Mouse (Mus musculus) MEL (cell line): ENCODE measurements around the gene Vwde. TPM values are rescaled to one million over a fixed set of nuclear protein-coding genes. Genes with fewer than 3 reads are reported as not detected.

Source experiments
- DNase-seq: peaks from one replicate; pipeline ENCODE4 v3.0.0; 2011; ENCODE audit warnings: low read depth, low spot score
- H3K27ac ChIP-seq: 2 replicates; pipeline ENCODE4 v1.5.1; 2012; ENCODE audit warnings: low read depth, mild to moderate bottlenecking, control low read depth, low read length, moderate library complexity; ENCODE audit not compliant: control insufficient read depth
- H3K27me3 ChIP-seq, 2 experiments: fragments of 150-350 bp in 1 of 2; sonication (generic) in 1 of 2; 2 replicates each; pipeline ENCODE4 v1.6.1; 2012; ENCODE audit warnings: low read length in 2 of 2, mild to moderate bottlenecking in 2 of 2, improper control_type of control experiment in 1 of 2, moderate library complexity in 1 of 2; ENCODE audit not compliant: insufficient read depth in 2 of 2, control insufficient read depth in 1 of 2
- H3K36me3 ChIP-seq, 2 experiments: 2 replicates each; pipeline ENCODE4 v1.6.1; 2012 to 2014; ENCODE audit warnings: low read length in 2 of 2, improper control_type of control experiment in 1 of 2, inconsistent platforms in 1 of 2, mild to moderate bottlenecking in 1 of 2; ENCODE audit not compliant: insufficient read depth in 2 of 2, control insufficient read depth in 1 of 2
- H3K4me1 ChIP-seq, 2 experiments: fragments of 150-350 bp in 1 of 2; sonication (generic) in 1 of 2; 2 replicates each; pipeline ENCODE4 v1.6.1; 2012; ENCODE audit warnings: low read length in 2 of 2, improper control_type of control experiment in 1 of 2, mild to moderate bottlenecking in 1 of 2; ENCODE audit not compliant: insufficient read depth in 2 of 2, control insufficient read depth in 1 of 2
- H3K4me3 ChIP-seq, 2 experiments: fragments of 150-350 bp in 1 of 2; sonication (generic) in 1 of 2; 2 replicates each; pipeline ENCODE4 v1.5.1; 2012; ENCODE audit warnings: low read depth in 2 of 2, low read length in 2 of 2, mild to moderate bottlenecking in 2 of 2, moderate library complexity in 2 of 2, control low read depth in 1 of 2, improper control_type of control experiment in 1 of 2; ENCODE audit not compliant: control insufficient read depth in 1 of 2, insufficient read depth in 1 of 2
- H3K79me2 ChIP-seq: 2 replicates; pipeline ENCODE4 v1.6.1; 2012; ENCODE audit warnings: mild to moderate bottlenecking, low read length, moderate library complexity; ENCODE audit not compliant: control insufficient read depth, poor library complexity, insufficient read depth
- H3K9ac ChIP-seq: 2 replicates; pipeline ENCODE4 v1.6.1; 2012; ENCODE audit warnings: low read depth, mild to moderate bottlenecking, control low read depth, low read length, moderate library complexity; ENCODE audit not compliant: control insufficient read depth, poor library complexity, severe bottlenecking
- H3K9me3 ChIP-seq: fragments of 150-350 bp; sonication (generic); replicated peaks from 2 replicates; pipeline ENCODE4 v1.6.1; 2012; ENCODE audit warnings: mild to moderate bottlenecking, low read length, improper control_type of control experiment, moderate library complexity; ENCODE audit not compliant: insufficient read depth
- CHD2 ChIP-seq: IDR thresholded peaks from 2 replicates; pipeline ENCODE4 v1.6.1; 2011; ENCODE audit warnings: low read length, improper control_type of control experiment
- CTCF ChIP-seq, 3 experiments: IDR thresholded peaks in 2 of 3; conservative IDR thresholded peaks in 1 of 3; 2 replicates each; pipeline ENCODE4 v1.5.1; 2011 to 2012; ENCODE audit warnings: low read length in 3 of 3, low read depth in 2 of 3, mild to moderate bottlenecking in 2 of 3, improper control_type of control experiment in 1 of 3, inconsistent platforms in 1 of 3, mixed read lengths in 1 of 3, moderate library complexity in 1 of 3; ENCODE audit not compliant: control insufficient read depth in 1 of 3, insufficient read depth in 1 of 3, poor library complexity in 1 of 3, severe bottlenecking in 1 of 3
- E2F4 ChIP-seq: IDR thresholded peaks from 2 replicates; pipeline ENCODE4 v1.6.1; 2011; ENCODE audit warnings: low read depth, low read length, improper control_type of control experiment, borderline replicate concordance
- GATA1 ChIP-seq: IDR thresholded peaks from 2 replicates; pipeline ENCODE4 v1.6.1; 2011; ENCODE audit warnings: low read depth, low read length, improper control_type of control experiment
- JUND ChIP-seq: IDR thresholded peaks from 2 replicates; pipeline ENCODE4 v1.6.1; 2011; ENCODE audit warnings: low read depth, mild to moderate bottlenecking, improper control_type of control experiment, low read length
- KAT2A ChIP-seq: conservative IDR thresholded peaks from 2 replicates; pipeline ENCODE4 v1.6.1; 2012; ENCODE audit warnings: low read depth, low read length, improper control_type of control experiment, inconsistent platforms
- MAX ChIP-seq: IDR thresholded peaks from 2 replicates; pipeline ENCODE4 v1.6.1; 2011; ENCODE audit warnings: low read length, improper control_type of control experiment
- MEF2A ChIP-seq: IDR thresholded peaks from 2 replicates; pipeline ENCODE4 v1.6.1; 2014; ENCODE audit warnings: low read depth, mild to moderate bottlenecking, inconsistent platforms, low read length, improper control_type of control experiment; ENCODE audit not compliant: poor library complexity, insufficient replicate concordance, severe bottlenecking; ENCODE audit errors: extremely low read depth
- MXI1 ChIP-seq: IDR thresholded peaks from 2 replicates; pipeline ENCODE4 v1.6.1; 2011; ENCODE audit warnings: mild to moderate bottlenecking, low read depth, low read length, improper control_type of control experiment
- MYC ChIP-seq: IDR thresholded peaks from 2 replicates; pipeline ENCODE4 v1.6.1; 2011; ENCODE audit warnings: low read depth, mild to moderate bottlenecking, low read length, improper control_type of control experiment, moderate library complexity
- NELFE ChIP-seq: IDR thresholded peaks from 2 replicates; pipeline ENCODE4 v1.6.1; 2011; ENCODE audit warnings: low read depth, low read length, improper control_type of control experiment
- NRF1 ChIP-seq: IDR thresholded peaks from 2 replicates; pipeline ENCODE4 v1.6.1; 2014; ENCODE audit warnings: low read depth, mild to moderate bottlenecking, inconsistent platforms, low read length, improper control_type of control experiment, moderate library complexity; ENCODE audit not compliant: poor library complexity, insufficient read depth, severe bottlenecking
- POLR2A ChIP-seq, 2 experiments: IDR thresholded peaks; 2 replicates each; pipeline ENCODE4 v1.6.1; 2011 to 2012; ENCODE audit warnings: low read length in 2 of 2, mild to moderate bottlenecking in 2 of 2, control low read depth in 1 of 2, improper control_type of control experiment in 1 of 2, low read depth in 1 of 2, moderate library complexity in 1 of 2; ENCODE audit not compliant: control insufficient read depth in 1 of 2, insufficient read depth in 1 of 2, poor library complexity in 1 of 2
- POLR2AphosphoS2 ChIP-seq: IDR thresholded peaks from 2 replicates; pipeline ENCODE4 v1.6.1; 2011; ENCODE audit warnings: low read length, improper control_type of control experiment
- RAD21 ChIP-seq: IDR thresholded peaks from 2 replicates; pipeline ENCODE4 v1.6.1; 2011; ENCODE audit warnings: mild to moderate bottlenecking, low read depth, low read length, improper control_type of control experiment
- SIN3A ChIP-seq: IDR thresholded peaks from 2 replicates; pipeline ENCODE4 v1.6.1; 2012; ENCODE audit warnings: low read length, improper control_type of control experiment, inconsistent platforms
- SMC3 ChIP-seq: IDR thresholded peaks from 2 replicates; pipeline ENCODE4 v1.6.1; 2011; ENCODE audit warnings: low read depth, low read length, improper control_type of control experiment
- ZC3H11A ChIP-seq: IDR thresholded peaks from 2 replicates; pipeline ENCODE4 v1.6.1; 2012; ENCODE audit warnings: low read depth, mild to moderate bottlenecking, inconsistent platforms, low read length, improper control_type of control experiment
- polyA plus RNA-seq, 2 experiments: library from polyadenylated mRNA; stranded (reverse) in 1 of 2; unstranded in 1 of 2; fragments of >175 nt in 1 of 2; fragments of >200 nt in 1 of 2; gene quantifications; 2 replicates each; pipeline versions ENCODE4 v1.2.1 to v1.2.4; 2012; ENCODE audit warnings: low replicate concordance in 2 of 2, low read depth in 1 of 2; ENCODE audit not compliant: insufficient read length in 2 of 2, insufficient read depth in 1 of 2, missing spikeins in 1 of 2
- total RNA-seq: library from RNA; depleted of rRNA; stranded (reverse); fragments of 300-350 nt; gene quantifications from 2 replicates; pipeline ENCODE4 v1.2.3, GENCODE M21; 2012; rRNA removed

Vwde gene
- total and polyA plus RNA-seq, 3 experiments, result not detected

DNA sequence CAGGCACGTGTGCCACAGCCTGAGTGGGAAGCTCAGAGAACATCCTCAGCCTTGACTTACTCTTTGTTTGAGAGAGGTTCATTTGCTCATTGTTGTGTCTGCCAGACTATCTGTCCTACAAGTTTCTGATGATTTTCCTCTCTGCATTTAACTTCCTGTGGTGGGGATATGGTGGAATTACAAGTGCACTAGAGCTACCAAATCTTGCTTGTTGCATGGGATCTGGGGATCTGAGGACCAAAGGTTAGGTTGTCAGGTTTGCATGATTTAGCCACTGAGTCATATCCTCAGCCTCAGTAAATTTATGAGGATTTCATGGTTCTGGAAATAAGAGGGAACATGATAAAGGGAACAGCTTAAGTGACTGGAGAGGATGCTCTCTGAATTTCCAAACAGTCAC, 116.1 kb downstream of the Vwde start:
- no peaks in the 10 kb centered on the region for H3K4me1 ChIP-seq
- H3K4me3 ChIP-seq, result no peak overlapping the region
- no peak overlapping the region for H3K27ac ChIP-seq
- DNase-seq, result no peak
- no peaks in the 10 kb centered on the region for H3K27me3 ChIP-seq
- no peaks in the 10 kb centered on the region for H3K9me3 ChIP-seq
- H3K79me2 ChIP-seq, result no peaks in the 10 kb centered on the region
- no peaks in the 10 kb centered on the region for H3K36me3 ChIP-seq
- no peak for TF ChIP-seq CHD2
- TF ChIP-seq NELFE, result no peak
- TF ChIP-seq MEF2A, result no peak
- TF ChIP-seq POLR2AphosphoS2, result no peak
- no peak for TF ChIP-seq E2F4
- no peak for TF ChIP-seq KAT2A
- no peak for TF ChIP-seq RAD21
- no peak for TF ChIP-seq MYC
- no peak for TF ChIP-seq JUND
- TF ChIP-seq GATA1, result no peak
- TF ChIP-seq ZC3H11A, result no peak
- no peak for TF ChIP-seq SMC3
- no peak for TF ChIP-seq MAX
- no peak for TF ChIP-seq NRF1
- no peak for TF ChIP-seq MXI1
- TF ChIP-seq SIN3A, result no peak
- no peak for TF ChIP-seq CTCF (IDR thresholded peaks at IDR 0.05 in 2 of 3, conservative IDR thresholded peaks at IDR 0.05 in 1 of 3; ENCODE audit: control insufficient read depth in 1 of 3, insufficient read depth in 1 of 3, low read depth in 2 of 3, low read length in 3 of 3, poor library complexity in 1 of 3, severe bottlenecking in 1 of 3)
- TF ChIP-seq POLR2A (IDR thresholded peaks at IDR 0.05; ENCODE audit: control insufficient read depth in 1 of 2, insufficient read depth in 1 of 2, low read depth in 1 of 2, low read length in 2 of 2, poor library complexity in 1 of 2), result no peak
- TF ChIP-seq, all 39 proteins: peak for 0
- H3K9ac ChIP-seq, result no peak overlapping the region

Other genes starting within 250 kb of the Vwde start
- 16.6 and 16.9 TPM in 2 replicates for gene Tmem106b, start 155.2 kb downstream of the Vwde start, total RNA-seq
- 100 to 1,000 TPM in 1 of 2 experiments, 10 to 100 TPM in 1; 14.2 to 144 TPM for gene Tmem106b, start 155.2 kb downstream of the Vwde start, polyA plus RNA-seq